Mouse (Mus musculus) heart, adult 8-10 months (tissue): ENCODE data around the gene Gadd45b. TPM values are rescaled to one million over a fixed set of nuclear protein-coding genes. Genes with fewer than 3 reads are reported as not detected.

Experiments used
- DNase-seq: peaks from one replicate; pipeline ENCODE4 v3.0.0; 2022; ENCODE audit warnings: low spot score
- total RNA-seq, 4 experiments: library from RNA; stranded (reverse); gene quantifications; 2 replicates each; pipeline ENCODE4 v1.2.4; 2022

Gene Gadd45b
- total RNA-seq, 4 experiments from 2014 or later = 5.0 to 18.1 (median 12.0) TPM

DNA sequence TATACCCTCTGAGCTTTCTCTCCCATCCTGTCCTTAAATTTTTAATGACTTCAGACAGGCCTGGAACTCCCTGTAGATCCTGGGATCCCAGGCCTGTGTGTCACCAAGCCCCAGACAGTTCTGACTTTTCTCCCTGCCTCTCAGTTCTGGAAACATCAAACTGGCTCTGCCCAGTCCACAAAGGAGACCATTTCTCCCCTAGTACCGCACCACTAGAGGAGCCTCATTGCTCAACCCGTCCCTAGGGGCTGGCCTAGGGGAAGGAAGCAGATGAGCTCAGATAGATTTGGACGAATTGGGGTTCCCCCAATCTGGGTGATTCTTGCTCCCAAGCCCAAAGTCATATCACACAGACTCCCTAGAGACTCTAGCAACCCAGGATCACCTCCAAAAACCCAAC lies 5.4 kb downstream of the Gadd45b start:
- DNase-seq = no peak

GRCm38 (mm10) chr10:80935698-80936097 lies 5.8 kb downstream of the Gadd45b start:
- DNase-seq = no peak

DNA sequence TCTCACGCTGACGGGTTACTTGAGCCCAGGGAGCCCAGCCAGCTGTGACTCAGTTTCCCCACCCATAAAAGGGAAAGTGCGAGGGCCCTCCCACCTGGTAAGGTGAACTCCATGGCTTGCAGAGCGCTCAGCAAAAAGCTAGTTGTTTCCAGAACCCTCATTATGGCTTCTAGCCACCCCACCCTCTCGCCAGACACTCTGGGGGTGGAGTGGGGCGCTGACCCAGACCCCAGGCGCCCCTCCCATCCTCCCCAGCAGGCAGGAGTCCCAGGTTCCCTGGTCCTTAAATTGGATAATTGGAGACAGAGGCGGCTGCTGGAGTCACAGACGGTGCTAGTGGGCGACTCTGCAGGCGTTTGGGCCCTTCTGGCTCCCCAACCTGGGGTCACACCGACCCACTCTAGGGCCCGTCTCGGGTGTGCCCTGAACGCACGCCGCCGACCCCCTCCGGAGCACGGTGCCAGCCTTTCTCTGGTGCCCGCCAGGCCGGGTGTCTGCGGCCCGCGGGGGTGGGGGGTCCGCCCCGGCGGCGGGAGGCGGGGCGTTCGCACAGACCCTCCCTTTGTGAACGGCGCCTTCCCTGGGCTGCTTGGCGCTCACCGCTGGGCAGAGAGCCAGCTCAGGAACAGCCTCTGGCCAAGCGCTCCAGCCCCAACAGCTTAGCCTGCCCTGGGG lies 6.4 kb downstream of the Gadd45b start:
- DNase-seq = no peak

- DNase-seq = no peak
These were observed 6.9 kb downstream of the Gadd45b start for GRCm38 (mm10) chr10:80936810-80937164.

- DNase-seq = no peak
These were observed 7.8 kb downstream of the Gadd45b start for GRCm38 (mm10) chr10:80937646-80938045.

DNA sequence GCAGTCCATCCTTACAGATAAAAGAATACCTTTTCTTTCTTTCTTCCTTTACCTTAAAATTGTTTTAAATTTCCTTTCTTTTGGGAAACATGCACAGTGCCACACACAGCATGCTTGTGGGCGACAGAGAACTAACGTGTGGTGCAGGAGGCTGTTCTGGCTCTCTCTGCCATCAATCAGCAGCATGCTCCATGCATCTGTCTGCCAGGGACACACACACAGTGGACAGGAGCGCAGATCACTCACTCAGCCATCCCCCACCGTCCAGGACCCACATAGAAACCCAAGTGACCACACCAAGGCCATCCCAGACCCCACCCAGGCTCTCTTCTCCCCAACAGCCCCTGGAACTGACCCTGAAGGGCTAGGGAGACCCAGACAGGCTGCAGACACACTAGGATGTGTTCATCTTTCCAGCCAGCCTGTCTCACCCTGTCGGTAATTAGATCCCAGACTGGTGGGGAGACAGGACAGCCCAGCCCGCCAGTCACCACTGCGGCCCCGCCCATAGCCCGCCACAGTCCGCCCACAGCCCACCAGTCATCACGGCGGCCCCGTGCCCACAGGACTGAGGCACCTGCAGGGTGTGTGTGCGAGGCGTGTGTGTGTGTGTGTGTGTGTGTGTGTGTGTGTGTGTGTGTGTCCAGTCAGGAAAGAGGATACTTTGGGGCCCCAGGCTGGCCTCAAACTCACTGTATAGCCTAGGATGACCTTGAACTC lies 9.1 kb downstream of the Gadd45b start:
- no peak for DNase-seq

DNA sequence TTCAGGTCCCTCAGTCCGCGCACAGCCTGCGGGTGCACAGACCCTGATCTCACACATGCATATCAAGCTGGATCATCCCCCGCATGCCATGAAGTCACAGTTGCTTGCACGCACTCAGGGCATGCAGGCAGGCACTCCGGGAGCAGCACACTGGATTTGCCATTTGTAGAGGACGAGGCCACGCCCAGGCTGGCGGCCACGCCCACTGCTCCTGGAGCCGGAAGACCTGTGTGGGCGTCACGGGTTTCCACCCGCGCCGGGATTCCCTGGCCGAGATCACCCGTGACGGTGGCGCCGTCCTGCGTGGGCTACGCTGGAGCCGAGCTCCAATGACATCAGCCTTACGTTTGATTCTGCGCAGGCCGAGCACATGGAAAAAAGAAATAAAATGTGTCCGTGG lies 9.8 kb downstream of the Gadd45b start:
- DNase-seq = peak; percentile 75

DNA sequence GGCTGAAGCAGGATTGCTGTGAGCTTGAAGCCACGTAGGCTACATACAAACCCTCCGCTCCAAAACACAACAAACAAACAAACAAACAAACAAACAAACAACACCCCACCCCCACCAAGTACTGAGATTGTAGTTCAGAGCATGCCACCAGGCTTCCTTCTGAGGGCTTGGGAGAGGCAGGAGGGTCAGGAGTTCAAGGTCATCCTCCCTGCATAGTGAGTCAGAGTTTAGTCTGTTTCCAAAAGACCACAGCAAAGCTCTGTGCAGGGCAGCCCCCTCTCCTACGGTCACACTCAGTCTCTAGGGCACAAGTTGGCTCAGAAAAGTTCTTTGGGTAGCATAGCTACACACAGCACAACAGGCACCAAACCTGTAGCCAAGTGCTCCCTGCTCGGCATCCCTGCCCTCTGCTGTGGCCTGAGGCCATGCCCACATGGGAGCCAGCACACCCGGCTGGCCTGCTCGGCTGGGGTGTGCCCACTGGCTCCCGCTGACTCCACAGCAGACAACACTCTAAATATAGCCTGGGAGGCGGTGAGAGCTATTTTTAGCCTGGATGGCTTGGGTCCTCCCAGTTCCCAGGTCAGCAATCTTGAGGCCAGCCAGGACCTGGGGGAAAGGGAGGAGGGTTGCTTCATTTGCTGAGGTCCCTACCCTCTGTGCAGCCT lies 10.6 kb downstream of the Gadd45b start:
- peak; percentile 79 for DNase-seq

DNA sequence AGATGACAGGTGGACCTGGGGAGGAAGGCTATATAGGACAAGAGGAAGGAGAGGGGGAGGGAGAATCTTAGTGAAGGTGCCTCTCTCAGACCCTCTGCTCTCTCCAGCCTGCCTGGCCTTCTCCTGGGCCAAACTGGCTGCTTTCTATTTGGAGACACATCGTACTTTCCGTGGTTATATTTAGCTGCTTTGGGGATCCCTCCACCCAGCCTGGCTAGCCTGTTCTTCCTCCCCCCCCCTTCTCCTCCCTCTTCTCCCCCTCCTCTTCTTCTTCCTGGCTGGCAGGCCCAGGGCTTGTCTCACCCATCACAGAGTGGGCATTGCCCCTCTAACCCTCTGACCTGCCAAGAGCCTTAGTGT lies 11.1 kb downstream of the Gadd45b start:
- peak; percentile 65 for DNase-seq

DNA sequence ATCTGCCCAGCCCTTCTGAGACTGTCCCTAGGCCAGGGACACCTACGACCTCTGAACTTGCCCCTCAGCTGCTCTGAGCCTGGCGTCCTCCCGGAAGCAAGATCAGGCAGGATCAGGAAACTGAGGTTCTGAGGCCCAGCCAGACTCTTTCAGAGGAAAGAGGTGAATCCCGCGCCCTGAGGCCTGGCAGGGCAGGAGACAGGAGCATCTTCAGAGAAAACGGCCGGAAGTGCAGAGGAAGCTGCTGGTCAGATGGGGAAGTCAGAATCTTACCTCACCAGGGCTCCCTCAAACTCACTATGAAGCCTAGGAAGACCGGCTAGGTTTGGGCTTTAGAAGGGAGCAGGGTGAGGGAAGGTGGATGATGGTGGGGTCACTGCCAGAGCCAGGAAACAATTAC lies 13.0 kb downstream of the Gadd45b start:
- DNase-seq = no peak

DNA sequence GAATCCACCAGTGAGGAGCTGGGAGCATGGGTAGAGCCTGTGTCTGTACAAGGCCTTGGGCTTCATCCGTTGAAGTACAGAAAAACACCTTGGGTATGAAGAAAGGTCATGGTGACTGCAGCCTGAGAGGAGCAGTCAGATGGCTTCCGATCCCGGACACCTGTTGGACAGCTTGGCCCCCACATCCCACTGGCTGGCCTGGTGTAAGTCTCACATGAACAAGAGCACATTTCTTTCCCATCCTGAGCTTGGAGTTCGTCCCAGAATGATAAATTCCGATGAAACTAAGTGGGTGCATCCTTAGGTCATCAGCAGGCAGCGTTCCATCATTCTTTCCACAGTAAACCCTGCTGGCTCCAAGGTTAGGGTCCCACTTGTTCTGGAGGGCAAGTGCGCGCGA lies 13.8 kb downstream of the Gadd45b start:
- DNase-seq = no peak

GRCm38 (mm10) chr10:80944231-80944630 lies 14.4 kb downstream of the Gadd45b start:
- DNase-seq = no peak

DNA sequence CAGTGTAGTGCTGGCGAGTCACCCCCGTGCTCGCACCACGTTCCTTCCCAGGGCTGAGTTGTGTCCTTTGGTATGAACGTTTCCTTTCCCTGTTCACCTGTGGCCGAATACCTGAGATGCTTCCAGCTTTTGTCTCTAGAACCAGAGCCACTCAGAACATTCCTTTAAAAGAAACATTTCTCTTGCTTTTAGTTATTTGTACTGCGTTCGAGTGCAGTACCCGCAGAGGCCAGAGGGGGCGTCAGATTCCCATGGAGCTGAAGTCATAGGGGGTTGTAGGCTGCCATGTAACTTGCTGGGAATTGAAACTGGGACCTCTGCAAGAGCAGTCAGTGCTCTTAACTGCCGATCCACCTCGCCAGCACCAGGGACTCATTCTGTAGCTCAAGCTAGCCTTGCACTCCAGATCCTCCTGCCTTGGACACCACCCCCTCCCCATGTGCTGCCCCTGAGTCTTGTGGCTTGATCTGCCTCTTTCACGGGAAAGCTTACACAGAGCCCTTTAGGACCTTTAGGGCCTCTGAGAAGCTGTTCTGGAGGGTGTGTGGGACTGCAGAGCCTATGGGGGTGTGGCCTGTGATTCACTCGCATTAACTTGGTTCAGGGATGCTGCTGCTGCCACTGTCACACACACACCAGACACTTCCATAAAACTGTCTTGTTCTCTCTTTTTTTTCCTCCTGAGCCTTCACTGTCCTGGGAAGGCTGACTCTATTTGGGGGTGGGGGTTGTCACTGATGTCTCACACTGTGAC lies 17.0 kb downstream of the Gadd45b start:
- no peak for DNase-seq

DNA sequence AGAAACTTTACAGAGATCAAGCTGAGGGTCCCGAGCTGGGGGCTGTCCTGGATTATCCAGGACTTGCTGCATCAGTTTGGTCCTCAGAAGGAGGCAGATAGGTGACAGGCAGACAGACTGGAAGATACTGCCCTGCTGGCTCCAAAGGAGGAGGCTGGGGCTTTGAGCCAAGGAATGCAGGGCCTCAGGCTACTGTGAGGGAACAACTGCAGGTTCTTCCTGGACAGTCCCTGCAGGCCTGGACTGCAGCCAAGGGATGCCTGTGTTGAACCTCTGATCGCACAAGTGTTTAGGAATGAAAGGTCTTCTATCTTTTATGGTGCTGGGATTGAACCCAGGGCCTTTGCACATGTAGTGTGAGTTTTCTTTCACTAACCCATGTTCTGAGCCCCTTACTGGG lies 17.9 kb downstream of the Gadd45b start:
- DNase-seq = no peak

DNA sequence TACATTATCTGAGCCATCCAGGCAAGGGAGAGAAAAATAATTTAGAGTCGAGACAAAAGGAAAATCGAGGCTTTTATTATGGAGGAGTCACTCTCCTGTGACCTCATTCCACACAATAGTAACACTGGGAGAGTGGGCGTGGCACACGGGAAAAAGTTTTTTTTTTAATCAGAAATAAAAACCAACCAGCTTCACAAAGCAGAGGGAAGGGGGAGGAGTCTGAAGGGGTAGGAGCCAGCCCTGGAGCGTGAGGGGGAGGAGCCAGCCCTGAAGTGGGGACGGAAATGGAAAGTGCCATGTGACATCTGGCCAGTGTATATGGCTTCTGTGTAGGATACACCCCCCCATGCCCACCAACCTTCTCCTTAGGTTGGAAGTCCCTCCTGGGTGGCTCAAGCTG lies 18.7 kb downstream of the Gadd45b start:
- DNase-seq = no peak

- no peak for DNase-seq
These were observed 19.2 kb downstream of the Gadd45b start for GRCm38 (mm10) chr10:80949081-80949480.

DNA sequence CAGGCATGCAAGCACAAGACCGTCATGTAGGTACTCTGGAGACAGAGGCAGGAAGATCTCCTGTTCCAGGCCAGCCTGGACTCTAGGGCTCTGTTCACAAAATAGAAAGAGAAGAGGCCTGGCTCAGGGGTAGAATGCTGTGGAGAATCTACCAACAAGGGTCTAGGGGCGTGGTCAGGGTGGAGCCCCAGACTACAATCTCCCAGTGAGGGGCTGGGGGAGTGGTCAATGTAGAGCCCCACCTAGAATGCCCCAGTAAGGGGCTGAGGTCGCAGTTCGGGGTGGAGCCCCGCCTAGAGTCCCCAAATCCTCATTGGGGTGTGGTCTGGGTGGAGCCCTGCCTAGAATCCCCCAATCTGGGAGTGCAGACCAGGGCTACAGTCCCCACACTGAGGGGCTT lies 20.4 kb downstream of the Gadd45b start:
- DNase-seq = no peak

- no peak for DNase-seq
These were observed 22.0 kb downstream of the Gadd45b start for GRCm38 (mm10) chr10:80951761-80952390.

GRCm38 (mm10) chr10:80952449-80952848 lies 22.6 kb downstream of the Gadd45b start:
- DNase-seq = no peak

- no peak for DNase-seq
These were observed 24.5 kb downstream of the Gadd45b start for GRCm38 (mm10) chr10:80954415-80954814.

DNA sequence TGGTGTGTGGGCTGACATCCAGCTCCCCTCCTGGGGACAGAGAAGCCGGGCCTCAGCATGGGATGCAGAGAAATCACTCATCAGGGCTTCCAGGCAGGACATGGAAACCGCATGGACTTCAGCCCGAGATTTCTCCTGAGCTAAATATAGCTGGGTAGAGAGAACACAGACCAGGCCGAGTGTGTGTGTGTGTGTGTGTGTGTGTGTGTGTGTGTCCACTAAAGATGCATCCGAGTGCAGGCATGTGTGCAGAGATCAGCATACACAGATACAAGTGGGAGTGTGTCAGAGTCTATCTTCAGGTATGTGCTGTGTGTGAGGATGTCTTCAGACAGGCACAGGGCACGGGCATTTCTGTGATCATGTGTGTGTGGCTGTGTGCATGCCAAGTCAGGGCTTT lies 25.0 kb downstream of the Gadd45b start:
- DNase-seq = no peak

DNA sequence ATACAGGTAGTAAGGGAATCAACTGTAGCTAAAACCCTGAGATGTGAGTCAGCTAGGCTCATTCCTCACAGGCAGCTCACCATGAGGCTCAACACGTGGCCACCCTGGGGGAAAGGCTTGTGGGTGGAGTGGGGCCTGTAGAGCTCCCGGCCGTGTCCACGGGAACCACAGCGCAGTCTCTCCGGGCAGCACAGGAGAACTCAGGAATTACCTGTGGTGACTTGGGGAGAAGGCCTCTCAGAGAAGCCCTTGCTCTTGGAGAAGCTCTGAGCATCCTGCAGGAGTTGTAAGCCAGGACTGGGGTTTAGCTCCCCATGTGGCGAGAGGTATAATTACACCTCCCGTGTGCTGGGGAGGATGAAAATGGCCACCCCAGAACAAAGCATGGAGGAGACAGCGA lies 25.7 kb downstream of the Gadd45b start:
- DNase-seq = no peak
